Mouse (Mus musculus) stomach, embryonic 14.5 days (tissue): ENCODE results near the gene Gbx1. TPM values are rescaled to one million over a fixed set of nuclear protein-coding genes. Genes with fewer than 3 reads are reported as not detected.

ENCODE experiments used
- ATAC-seq: fragments of 200-750 bp; cut with Nextera tagmentation; 2 replicates; pipeline ENCODE4 v1.8.0; 2017; ENCODE audit warnings: low read depth, moderate TSS enrichment; ENCODE audit not compliant: insufficient number of reproducible peaks, insufficient read depth, low FRiP score
- H3K27ac ChIP-seq: fragments of 300-500 bp; sonication (generic); 2 replicates; pipeline ENCODE4 v1.5.1; 2014; ENCODE audit warnings: mild to moderate bottlenecking, low read length, moderate library complexity, mixed read lengths
- H3K27me3 ChIP-seq: fragments of 300-500 bp; sonication (generic); 2 replicates; pipeline ENCODE4 v1.6.1; 2014; ENCODE audit warnings: low read length, control low read depth, mixed read lengths; ENCODE audit not compliant: control insufficient read depth, insufficient read depth
- H3K36me3 ChIP-seq: fragments of 300-500 bp; sonication (generic); 2 replicates; pipeline ENCODE4 v1.6.1; 2014; ENCODE audit warnings: mild to moderate bottlenecking, control low read depth, low read length, moderate library complexity, mixed read lengths; ENCODE audit not compliant: control insufficient read depth, insufficient read depth
- H3K4me1 ChIP-seq: fragments of 300-500 bp; sonication (generic); 2 replicates; pipeline ENCODE4 v1.6.1; 2014; ENCODE audit warnings: low read length, control low read depth, mixed read lengths; ENCODE audit not compliant: control insufficient read depth, insufficient read depth
- H3K4me2 ChIP-seq: fragments of 300-500 bp; sonication (generic); replicated peaks from 2 replicates; pipeline ENCODE4 v1.6.1; 2014; ENCODE audit warnings: low read depth, low read length, control low read depth
- H3K4me3 ChIP-seq: fragments of 300-500 bp; sonication (generic); 2 replicates; pipeline ENCODE4 v1.5.1; 2014; ENCODE audit warnings: low read depth, low read length, control low read depth
- H3K9ac ChIP-seq: fragments of 300-500 bp; sonication (generic); replicated peaks from 2 replicates; pipeline ENCODE4 v1.6.1; 2014; ENCODE audit warnings: low read depth, mild to moderate bottlenecking, control low read depth, low read length, moderate library complexity, mixed read lengths
- H3K9me3 ChIP-seq: fragments of 300-500 bp; sonication (generic); 2 replicates; pipeline ENCODE4 v1.6.1; 2016; ENCODE audit warnings: low read depth, low read length, control low read depth; ENCODE audit not compliant: control insufficient read depth
- WGBS: fragments of 180-500 bp; shearing (Covaris S2); extraction: QIAGEN DNeasy Blood & Tissue Kit; methylation state at CpG from one replicate; pipeline ENCODE4 v1.1.7; 2014; 5-methylcytosine and 5-hydroxymethylcytosine counted together
- polyA plus RNA-seq: library from polyadenylated mRNA; unstranded; fragments of >200 nt; fragmentation: Nextera tagmentation; extraction: Ambion mirVana; gene quantifications from 2 replicates; pipeline ENCODE4 v1.2.1, GENCODE M21; 2014

Gbx1 gene
- polyA plus RNA-seq, 1 experiment from 2014 or later = not detected

GRCm38 (mm10) chr5:24455613-24456012, 71.4 kb downstream of the Gbx1 start:
- 0 out of 2 replicates have a peak overlapping the region, but pooled peaks have one; percentile 5 for H3K4me2 ChIP-seq
- no peak overlapping the region for H3K9ac ChIP-seq
- WGBS = 63% methylated on average over 7 of the region's 7 CpGs

GRCm38 (mm10) chr5:24455076-24455475, 71.9 kb downstream of the Gbx1 start:
- WGBS = 64% methylated on average over 3 of the region's 3 CpGs
- H3K4me3 ChIP-seq = no peak overlapping the region
- H3K4me2 ChIP-seq = peak overlapping the region; percentile 22
- H3K9me3 ChIP-seq = no peaks in the 10 kb centered on the region
- peak overlapping the region; percentile 45 for H3K27ac ChIP-seq
- no peak for ATAC-seq
- no peaks in the 10 kb centered on the region for H3K27me3 ChIP-seq
- 0 out of 2 replicates have a peak, but pooled peaks cover 3% of the 10 kb centered on the region for H3K36me3 ChIP-seq
- no peak overlapping the region for H3K9ac ChIP-seq
- H3K4me1 ChIP-seq = peaks cover 43% of the 10 kb centered on the region

More at GRCm38 (mm10) chr5:24455613-24456012, 71.4 kb downstream of the Gbx1 start:
- no peaks in the 10 kb centered on the region for H3K9me3 ChIP-seq
- H3K27me3 ChIP-seq = no peaks in the 10 kb centered on the region
- H3K4me3 ChIP-seq = no peak overlapping the region
- 0 out of 2 replicates have a peak, but pooled peaks cover 3% of the 10 kb centered on the region for H3K36me3 ChIP-seq
- peak overlapping the region; percentile 45 for H3K27ac ChIP-seq
- no peak for ATAC-seq
- peaks cover 43% of the 10 kb centered on the region for H3K4me1 ChIP-seq

GRCm38 (mm10) chr5:24453985-24454303, 73.1 kb downstream of the Gbx1 start:
- Histone ChIP-seq H3K9me3 (no peaks in the 10 kb centered on the region), H3K4me2 (peak overlapping the region; percentile 88), H3K4me3 (0 out of 2 replicates have a peak overlapping the region, but pooled peaks have one; percentile 87), H3K27ac (no peak overlapping the region), H3K4me1 (peaks cover 43% of the 10 kb centered on the region), H3K9ac (no peak overlapping the region), H3K36me3 (0 out of 2 replicates have a peak, but pooled peaks cover 3% of the 10 kb centered on the region), H3K27me3 (no peaks in the 10 kb centered on the region)
- no peak for ATAC-seq
- 15% methylated on average over 2 of the region's 2 CpGs for WGBS

GRCm38 (mm10) chr5:24453283-24453984, 73.6 kb downstream of the Gbx1 start:
- no peaks in the 10 kb centered on the region for H3K9me3 ChIP-seq
- H3K27me3 ChIP-seq = no peaks in the 10 kb centered on the region
- H3K4me3 ChIP-seq = peak overlapping the region; percentile 87
- 9% methylated on average over 5 of the region's 5 CpGs for WGBS
- peak overlapping the region; percentile 88 for H3K4me2 ChIP-seq
- H3K27ac ChIP-seq = no peak overlapping the region
- peaks cover 43% of the 10 kb centered on the region for H3K4me1 ChIP-seq
- ATAC-seq = no peak
- 0 out of 2 replicates have a peak, but pooled peaks cover 3% of the 10 kb centered on the region for H3K36me3 ChIP-seq
- peak overlapping the region; percentile 96 for H3K9ac ChIP-seq

Other genes with a start within 250 kb of the Gbx1 start
- 8.9 and 9.8 TPM in 2 replicates for gene Kcnh2, start 175.6 kb downstream of the Gbx1 start, polyA plus RNA-seq
- 4.6 and 4.9 TPM in 2 replicates for gene Nos3, start 162.4 kb downstream of the Gbx1 start, polyA plus RNA-seq
- 0.57 and 0.68 TPM in 2 replicates for gene Atg9b, start 135.1 kb downstream of the Gbx1 start, polyA plus RNA-seq
- gene Abcb8, start 133.5 kb downstream of the Gbx1 start, polyA plus RNA-seq = 46.2 and 52.5 TPM in 2 replicates
- gene Asic3, start 113.8 kb downstream of the Gbx1 start, polyA plus RNA-seq = 0.26 TPM in 1 of 2 replicates, not detected in the other
- 46.4 and 47.7 TPM in 2 replicates for gene Cdk5, start 103.7 kb downstream of the Gbx1 start, polyA plus RNA-seq
- 30.6 and 32.2 TPM in 2 replicates for gene Slc4a2, start 103.4 kb downstream of the Gbx1 start, polyA plus RNA-seq
- 98.5 and 102 TPM in 2 replicates for gene Fastk, start 81.9 kb downstream of the Gbx1 start, polyA plus RNA-seq
- gene Tmub1, start 79.3 kb downstream of the Gbx1 start, polyA plus RNA-seq = 25.5 and 27.6 TPM in 2 replicates
- gene Agap3, start 75.0 kb downstream of the Gbx1 start, polyA plus RNA-seq = 25.3 and 25.6 TPM in 2 replicates
- gene Asb10, start 13.8 kb upstream of the Gbx1 start, polyA plus RNA-seq = 0.22 and 0.34 TPM in 2 replicates
- gene 4931409K22Rik, start 29.6 kb upstream of the Gbx1 start, polyA plus RNA-seq = 0.10 TPM in 2 replicates
- 79.5 and 89.2 TPM in 2 replicates for gene Abcf2, start 50.3 kb upstream of the Gbx1 start, polyA plus RNA-seq
- gene Chpf2, start 59.5 kb upstream of the Gbx1 start, polyA plus RNA-seq = 11.3 and 13.4 TPM in 2 replicates
- gene Smarcd3, start 97.2 kb upstream of the Gbx1 start, polyA plus RNA-seq = 35.6 and 36.2 TPM in 2 replicates
- gene Nub1, start 158.3 kb upstream of the Gbx1 start, polyA plus RNA-seq = 33.5 and 36.0 TPM in 2 replicates
- 18.7 and 21.0 TPM in 2 replicates for gene Wdr86, start 203.5 kb upstream of the Gbx1 start, polyA plus RNA-seq
- 3.1 TPM in 1 of 2 replicates, not detected in the other for gene Crygn, start 230.8 kb upstream of the Gbx1 start, polyA plus RNA-seq